Mouse (Mus musculus) liver, adult 2 months (tissue): ENCODE data around the gene Psma6.

Source experiments
- CTCF ChIP-seq: fragments of 200-500 bp; IDR thresholded peaks from 2 replicates; pipeline ENCODE4 v1.5.1; 2011; ENCODE audit warnings: low read depth, low read length, control low read depth
- POLR2A ChIP-seq: fragments of 200-500 bp; IDR thresholded peaks from 2 replicates; pipeline ENCODE4 v1.6.1; 2011; ENCODE audit warnings: low read length, control low read depth; ENCODE audit not compliant: insufficient read depth; ENCODE audit errors: extremely low read depth

DNA sequence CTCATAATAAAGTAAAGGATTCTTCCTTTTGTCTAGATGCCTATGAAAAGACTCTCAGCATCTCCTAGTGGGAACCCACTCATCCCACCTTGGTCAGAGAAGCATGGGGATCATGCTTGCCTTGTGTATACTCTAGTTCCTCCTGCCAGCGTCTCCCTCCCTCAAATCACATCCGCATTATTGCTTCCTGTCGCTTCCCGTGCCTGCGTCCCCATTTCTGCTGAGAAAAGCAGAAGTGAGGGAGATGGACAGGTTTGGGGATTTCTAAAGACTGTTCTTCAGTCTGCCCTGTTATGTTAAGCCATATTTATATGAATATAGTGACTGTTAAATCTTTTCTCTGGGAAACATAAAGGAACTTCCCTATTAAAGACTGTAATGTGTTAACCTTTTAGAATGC, 23.1 kb upstream of the Psma6 start:
- TF ChIP-seq CTCF: no peak
- no peak for TF ChIP-seq POLR2A
